Mouse (Mus musculus) G1E (cell line): ENCODE measurements around the gene Mrpl43. TPM values are rescaled to one million over a fixed set of nuclear protein-coding genes. Genes with fewer than 3 reads are reported as not detected.

Experiments used
- ATAC-seq: 2 replicates; pipeline ENCODE4 v1.8.0; 2016; ENCODE audit warnings: mild to moderate bottlenecking; ENCODE audit not compliant: insufficient number of reproducible peaks, poor library complexity, low FRiP score, severe bottlenecking; ENCODE audit errors: extremely low read depth
- DNase-seq: peaks from one replicate; pipeline ENCODE4 v3.0.0; 2012; ENCODE audit warnings: low spot score
- H3K27me3 ChIP-seq: 2 replicates; pipeline ENCODE4 v1.6.1; 2012; ENCODE audit warnings: mild to moderate bottlenecking, low read length, inconsistent platforms; ENCODE audit not compliant: insufficient read depth
- H3K36me3 ChIP-seq: replicated peaks from 2 replicates; pipeline ENCODE3; 2012; ENCODE audit warnings: mild to moderate bottlenecking, inconsistent platforms
- H3K4me1 ChIP-seq: 2 replicates; pipeline ENCODE4 v1.6.1; 2012; ENCODE audit warnings: low read depth, low read length, inconsistent platforms, mixed read lengths; ENCODE audit not compliant: insufficient read depth
- H3K4me3 ChIP-seq: 2 replicates; pipeline ENCODE4 v1.5.1; 2012; ENCODE audit warnings: low read depth, mild to moderate bottlenecking, inconsistent platforms, low read length, moderate library complexity, mixed read lengths
- H3K9me3 ChIP-seq: replicated peaks from 2 replicates; pipeline ENCODE4 v1.6.1; 2012; ENCODE audit warnings: inconsistent platforms
- CTCF ChIP-seq: IDR thresholded peaks from 2 replicates; pipeline ENCODE4 v1.5.1; 2012; ENCODE audit warnings: low read depth, low read length, inconsistent platforms, mixed read lengths
- GATA1 ChIP-seq: IDR thresholded peaks from 2 replicates; pipeline ENCODE4 v1.6.1; 2012; ENCODE audit warnings: borderline replicate concordance, low read length, inconsistent platforms, mixed read lengths
- GATA2 ChIP-seq: IDR thresholded peaks from 2 replicates; pipeline ENCODE4 v1.6.1; 2012; ENCODE audit warnings: low read depth, low read length, inconsistent platforms, borderline replicate concordance
- POLR2AphosphoS5 ChIP-seq: IDR thresholded peaks from 2 replicates; pipeline ENCODE4 v1.6.1; 2012; ENCODE audit warnings: low read depth, low read length, inconsistent platforms; ENCODE audit not compliant: insufficient replicate concordance
- TAL1 ChIP-seq: conservative IDR thresholded peaks from 2 replicates; pipeline ENCODE4 v1.6.1; 2012; ENCODE audit warnings: low read depth, low read length, inconsistent platforms, mixed read lengths
- polyA plus RNA-seq: library from polyadenylated mRNA; stranded (reverse); fragments of >175 nt; gene quantifications from 2 replicates; pipeline ENCODE4 v1.2.3, GENCODE M21; 2012
- total RNA-seq, 2 experiments: library from RNA; stranded (forward) in 1 of 2; stranded (reverse) in 1 of 2; fragments of 200-1000 nt in 1 of 2; fragments of >200 nt in 1 of 2; fragmentation: Nextera tagmentation in 1 of 2; gene quantifications; 2 replicates each; pipeline ENCODE4 v1.2.3; 2014 to 2017

Gene Mrpl43
- total and polyA plus RNA-seq, 3 experiments: 39.7 to 94.7 (median 41.8) TPM

DNA sequence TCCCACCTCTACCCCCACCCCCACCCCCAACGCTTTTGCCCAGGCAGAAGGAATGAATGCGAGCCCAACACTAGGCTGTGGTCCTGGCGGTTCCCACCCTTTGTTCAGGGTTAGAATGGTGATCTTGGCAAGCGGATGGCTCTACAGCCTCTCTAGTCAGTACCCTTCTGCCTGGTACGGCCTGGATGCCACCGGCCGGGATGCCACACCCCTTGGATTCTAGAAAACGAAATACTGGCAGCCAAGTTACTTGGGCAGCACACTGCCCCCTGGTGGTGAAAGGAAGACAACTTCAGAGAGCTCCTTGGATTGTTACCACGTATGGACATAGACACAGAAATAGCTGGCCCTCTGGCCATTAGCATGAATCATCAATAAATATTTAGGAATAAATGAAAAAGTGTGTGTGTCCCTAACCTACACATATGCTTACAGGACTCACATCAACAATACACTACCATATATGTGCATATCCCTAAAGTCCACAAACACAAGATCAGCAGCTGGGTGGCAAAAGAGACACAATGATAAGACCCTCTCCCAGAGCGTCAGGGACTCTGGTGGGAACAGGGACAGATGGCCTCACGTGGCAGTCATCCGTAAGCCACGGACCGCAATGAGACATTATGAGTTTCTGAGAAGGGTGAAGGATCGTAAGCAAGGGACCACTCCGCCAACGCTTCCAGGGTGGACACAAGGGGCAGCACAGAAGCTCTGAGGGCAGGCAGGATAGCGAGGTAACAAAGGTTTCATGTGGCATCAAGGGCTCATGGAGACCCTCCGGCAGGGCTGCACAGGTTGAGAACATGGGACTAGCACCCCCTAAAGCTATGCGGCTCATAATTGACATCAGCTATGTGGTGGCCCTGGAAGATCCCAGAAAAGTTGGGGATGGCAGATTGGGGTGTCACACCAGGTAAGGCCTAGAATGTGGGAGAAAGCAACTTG, 24.8 kb upstream of the Mrpl43 start:
- TF ChIP-seq TAL1 (no peak), CTCF (peak; percentile 76; the same call in 1 of the 2 replicates)
- H3K4me3 ChIP-seq: peak overlapping the region; percentile 28; the same call in 1 of the 2 replicates
- H3K36me3 ChIP-seq: peaks cover 27% of the 10 kb centered on the region
- no peaks in the 10 kb centered on the region for H3K9me3 ChIP-seq
- peaks cover 15% of the 10 kb centered on the region for H3K27me3 ChIP-seq
- DNase-seq: peak; percentile 53
- no peak for ATAC-seq
- H3K4me1 ChIP-seq: peaks cover 29% of the 10 kb centered on the region

DNA sequence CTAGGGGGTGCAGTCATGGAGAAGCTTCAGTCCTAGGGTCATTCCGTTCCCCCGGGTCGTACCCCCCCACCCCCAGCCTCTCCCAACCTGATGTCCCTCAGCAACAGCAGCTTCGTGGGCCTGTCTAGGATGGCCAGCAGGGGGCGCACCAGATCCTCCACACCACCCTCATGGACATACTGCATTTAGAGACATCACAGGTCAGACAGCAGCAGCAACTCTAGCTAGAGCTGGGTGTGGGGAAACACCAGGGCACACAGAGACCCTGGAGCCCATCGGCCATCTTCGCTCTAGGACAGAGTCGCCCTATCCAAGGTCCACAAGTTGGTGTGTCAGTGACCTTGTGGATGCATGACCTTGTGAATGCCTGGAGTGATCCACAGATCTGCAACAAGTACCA, 23.9 kb upstream of the Mrpl43 start:
- H3K9me3 ChIP-seq: no peaks in the 10 kb centered on the region
- DNase-seq: peak; percentile 59
- ATAC-seq: no peak
- H3K4me3 ChIP-seq: no peak overlapping the region
- no peak for TF ChIP-seq GATA1
- TF ChIP-seq CTCF: peak; percentile 83; the same call in 1 of the 2 replicates
- H3K27me3 ChIP-seq: peaks cover 5% of the 10 kb centered on the region; the same call in 1 of the 2 replicates
- peaks cover 36% of the 10 kb centered on the region for H3K36me3 ChIP-seq
- peaks cover 29% of the 10 kb centered on the region for H3K4me1 ChIP-seq

DNA sequence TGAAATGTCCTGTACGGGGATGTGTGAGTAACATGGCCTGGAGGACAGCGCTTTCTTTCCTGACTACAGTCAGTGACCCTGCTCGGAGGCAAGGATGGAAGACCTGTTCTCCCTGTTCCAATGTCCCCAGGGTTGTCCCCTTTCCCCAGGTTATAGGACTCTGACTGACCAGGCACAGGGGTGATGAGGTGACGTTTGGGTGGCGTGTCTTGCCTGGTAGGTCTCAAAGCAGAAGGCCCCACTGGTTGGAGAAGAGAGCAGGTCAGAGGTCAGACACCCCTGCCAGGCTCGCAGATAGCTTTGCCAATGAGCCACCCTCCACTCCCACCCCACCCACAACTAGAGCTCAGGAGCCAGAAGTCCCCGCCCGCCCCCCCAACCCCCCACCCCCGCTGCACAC, 23.3 kb upstream of the Mrpl43 start:
- no peak for TF ChIP-seq GATA1
- no peak for TF ChIP-seq TAL1
- DNase-seq: no peak
- Histone ChIP-seq H3K4me3 (no peak overlapping the region), H3K27me3 (peaks cover 5% of the 10 kb centered on the region; the same call in 1 of the 2 replicates), H3K36me3 (peaks cover 41% of the 10 kb centered on the region), H3K4me1 (peaks cover 31% of the 10 kb centered on the region), H3K9me3 (no peaks in the 10 kb centered on the region)
- no peak for ATAC-seq

DNA sequence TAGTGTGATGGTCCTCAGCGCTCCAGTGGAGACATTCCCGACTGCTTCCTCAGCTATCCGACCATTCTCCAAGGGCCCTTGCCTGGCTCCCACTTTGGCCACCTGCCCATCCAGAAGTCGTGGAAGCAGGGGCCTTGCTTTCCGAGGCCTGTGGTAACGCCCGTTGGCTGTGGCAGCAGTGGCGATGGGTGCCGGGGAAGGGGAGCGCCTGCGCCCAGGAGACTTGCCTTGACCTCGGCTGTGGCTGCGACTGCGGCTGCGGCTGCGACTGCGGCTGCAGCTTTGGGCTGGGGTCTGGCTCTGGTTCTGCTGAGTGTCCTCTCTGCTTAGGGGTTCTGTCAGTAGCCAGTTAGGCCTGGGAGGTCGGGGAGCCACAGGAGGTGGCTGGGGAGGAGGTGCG, 22.5 kb upstream of the Mrpl43 start:
- Histone ChIP-seq H3K36me3 (peaks cover 47% of the 10 kb centered on the region), H3K4me1 (peaks cover 35% of the 10 kb centered on the region), H3K4me3 (no peak overlapping the region), H3K9me3 (no peaks in the 10 kb centered on the region), H3K27me3 (peaks cover 5% of the 10 kb centered on the region; the same call in 1 of the 2 replicates)
- DNase-seq: no peak
- TF ChIP-seq CTCF: no peak
- TF ChIP-seq GATA1: no peak
- no peak for ATAC-seq

DNA sequence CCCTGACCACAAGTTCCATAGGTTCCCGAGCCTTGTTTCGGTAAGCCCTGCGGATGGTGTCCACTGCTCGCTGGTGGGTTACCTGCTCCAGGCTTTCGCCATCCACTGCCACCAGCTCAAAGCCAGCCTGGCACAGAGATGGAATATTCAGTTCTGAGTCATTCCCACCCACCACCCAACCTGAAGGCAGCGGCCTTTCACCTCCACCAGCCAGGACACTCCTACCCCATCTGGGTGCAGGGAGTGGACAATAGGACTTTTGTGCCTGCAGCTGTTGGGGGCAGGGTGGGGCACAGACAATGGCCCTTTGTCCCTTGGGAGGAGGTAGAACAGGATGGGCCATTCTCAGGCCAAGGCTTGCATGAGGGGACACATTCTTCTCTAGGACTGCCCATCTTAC, 21.6 kb upstream of the Mrpl43 start:
- H3K9me3 ChIP-seq: no peaks in the 10 kb centered on the region
- no peak for DNase-seq

DNA sequence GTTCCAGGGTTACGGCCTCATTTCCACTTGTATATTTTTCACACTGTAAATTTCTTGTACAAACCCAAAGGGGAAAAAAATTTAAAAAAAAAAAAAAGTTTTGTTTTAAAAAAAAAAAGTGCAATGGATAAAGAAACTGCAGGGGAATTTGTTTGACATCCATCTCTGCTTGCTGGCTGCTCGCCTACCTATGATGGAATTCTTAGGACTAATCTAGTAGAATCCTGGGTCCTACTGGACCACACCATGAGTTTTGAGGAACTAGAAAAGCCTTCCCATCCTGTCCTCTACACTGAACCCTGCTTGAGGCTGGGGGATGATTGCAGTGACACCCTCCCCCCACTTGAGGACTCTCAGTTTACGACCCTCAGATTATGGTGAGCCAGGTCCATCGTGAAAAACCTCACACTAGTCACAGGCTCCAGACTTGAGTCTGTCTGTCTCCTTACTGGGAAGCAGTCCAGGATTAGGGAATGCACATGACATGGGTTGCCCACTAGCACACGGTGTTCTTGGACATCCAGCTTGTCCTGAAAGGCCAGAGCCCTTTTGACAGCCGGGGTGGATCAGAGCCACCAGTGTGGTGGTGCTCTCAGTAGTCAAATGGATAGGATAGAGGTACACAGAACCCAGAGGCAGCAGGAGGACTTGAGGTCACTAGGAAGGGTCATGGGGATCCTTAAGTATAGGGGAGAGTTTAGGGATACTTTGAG, 20.9 kb upstream of the Mrpl43 start:
- no peak for DNase-seq
- Histone ChIP-seq H3K4me3 (no peak overlapping the region), H3K4me1 (peaks cover 33% of the 10 kb centered on the region), H3K9me3 (no peaks in the 10 kb centered on the region), H3K27me3 (peaks cover 2% of the 10 kb centered on the region; the same call in 1 of the 2 replicates), H3K36me3 (peaks cover 60% of the 10 kb centered on the region)
- TF ChIP-seq TAL1: no peak
- TF ChIP-seq POLR2AphosphoS5: no peak
- TF ChIP-seq CTCF: no peak
- no peak for TF ChIP-seq GATA1
- TF ChIP-seq GATA2: no peak
- no peak for ATAC-seq

More for the DNA sequence above, 21.6 kb upstream of the Mrpl43 start:
- peaks cover 39% of the 10 kb centered on the region for H3K4me1 ChIP-seq
- no peak overlapping the region for H3K4me3 ChIP-seq
- H3K27me3 ChIP-seq: peaks cover 3% of the 10 kb centered on the region; the same call in 1 of the 2 replicates
- ATAC-seq: no peak
- peaks cover 53% of the 10 kb centered on the region for H3K36me3 ChIP-seq
- TF ChIP-seq TAL1 (no peak), GATA2 (no peak), GATA1 (no peak)

DNA sequence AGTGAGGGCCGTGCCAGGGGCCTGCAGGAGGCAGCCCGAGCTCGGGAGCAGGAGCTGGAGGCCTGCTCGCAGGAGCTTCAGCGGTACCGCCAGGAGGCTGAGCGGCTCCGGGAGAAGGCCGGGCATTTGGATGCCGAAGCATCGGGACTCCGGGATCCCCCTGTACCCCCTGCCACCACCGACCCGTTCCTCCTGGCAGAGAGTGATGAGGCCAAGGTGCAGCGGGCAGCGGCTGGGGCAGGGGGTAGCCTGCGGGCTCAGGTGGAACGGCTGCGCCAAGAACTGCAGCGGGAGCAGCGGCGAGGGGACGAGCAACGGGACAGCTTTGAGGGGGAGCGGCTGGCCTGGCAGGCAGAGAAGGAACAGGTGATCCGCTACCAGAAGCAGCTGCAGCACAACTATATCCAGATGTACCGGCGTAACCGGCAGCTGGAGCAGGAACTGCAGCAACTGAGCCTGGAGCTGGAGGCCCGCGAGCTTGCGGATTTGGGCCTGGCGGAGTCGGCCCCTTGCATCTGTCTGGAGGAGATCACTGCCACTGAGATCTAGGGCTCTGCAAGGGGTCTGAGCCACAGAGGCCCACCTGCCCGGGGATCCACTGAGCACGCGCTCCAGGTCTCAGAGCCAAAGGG, 19.8 kb upstream of the Mrpl43 start:
- no peak for DNase-seq
- Histone ChIP-seq H3K4me3 (no peak overlapping the region), H3K27me3 (peaks cover 2% of the 10 kb centered on the region; the same call in 1 of the 2 replicates), H3K4me1 (peaks cover 32% of the 10 kb centered on the region), H3K9me3 (no peaks in the 10 kb centered on the region), H3K36me3 (peaks cover 71% of the 10 kb centered on the region)
- TF ChIP-seq GATA2 (no peak), GATA1 (no peak), POLR2AphosphoS5 (no peak)
- no peak for ATAC-seq
